Mouse (Mus musculus): ENCODE measurements around the gene 1600014C10Rik.

1600014C10Rik gene

GRCm38 (mm10) chr7:38215697-38216096, 32.7 kb downstream of the 1600014C10Rik start:
- no peak for DNase-seq

GRCm38 (mm10) chr7:38217417-38218171, 34.6 kb downstream of the 1600014C10Rik start:
- peak; percentile 76 to 81 for DNase-seq

GRCm38 (mm10) chr7:38218631-38219367, 35.8 kb downstream of the 1600014C10Rik start:
- DNase-seq = no peak

- DNase-seq = no peak
Measured at GRCm38 (mm10) chr7:38219526-38219925, 36.5 kb downstream of the 1600014C10Rik start.

GRCm38 (mm10) chr7:38220866-38221265, 37.8 kb downstream of the 1600014C10Rik start:
- DNase-seq = no peak

GRCm38 (mm10) chr7:38224577-38225369, 41.8 kb downstream of the 1600014C10Rik start:
- peak; percentile 21 to 35 for DNase-seq

- DNase-seq = peak in 1 of 2 experiments; percentile 6
Measured at GRCm38 (mm10) chr7:38226226-38226625, 43.2 kb downstream of the 1600014C10Rik start.

GRCm38 (mm10) chr7:38227181-38227899, 44.3 kb downstream of the 1600014C10Rik start:
- DNase-seq = peak; percentile 82 to 86

- peak; percentile 92 to 93 for DNase-seq
Measured at GRCm38 (mm10) chr7:38227900-38228298, 44.9 kb downstream of the 1600014C10Rik start, which contains the start of gene Plekhf1. Gene Plekhf1 (minus strand): TSS chr7:38228016.

GRCm38 (mm10) chr7:38228329-38228728, 45.3 kb downstream of the 1600014C10Rik start:
- DNase-seq = no peak

GRCm38 (mm10) chr7:38230285-38230684, 47.3 kb downstream of the 1600014C10Rik start:
- peak; percentile 15 to 22 for DNase-seq

- DNase-seq = no peak
Measured at GRCm38 (mm10) chr7:38236400-38237105, 53.5 kb downstream of the 1600014C10Rik start.

GRCm38 (mm10) chr7:38237140-38237539, 54.1 kb downstream of the 1600014C10Rik start:
- DNase-seq = no peak

GRCm38 (mm10) chr7:38242417-38242816, 59.4 kb downstream of the 1600014C10Rik start:
- DNase-seq = no peak
